Mouse (Mus musculus) cerebellum, adult 11-12 months (tissue): ENCODE measurements around the gene Nkx2-3.

Experiments used
- DNase-seq: peaks from one replicate; pipeline ENCODE4 v3.0.0; 2022

Gene Nkx2-3

GRCm38 (mm10) chr19:43612051-43612450, at the start of gene Nkx2-3:
Gene Nkx2-3, plus strand, starts transcription at chr19:43612325.
- no peak for DNase-seq

GRCm38 (mm10) chr19:43563166-43563565, 49.0 kb upstream of the Nkx2-3 start:
- DNase-seq, result no peak

GRCm38 (mm10) chr19:43568298-43568697, 43.8 kb upstream of the Nkx2-3 start:
- DNase-seq, result no peak

GRCm38 (mm10) chr19:43569133-43569532, 43.0 kb upstream of the Nkx2-3 start:
- no peak for DNase-seq

- DNase-seq, result peak; percentile 29
These were observed 41.0 kb upstream of the Nkx2-3 start for GRCm38 (mm10) chr19:43570831-43571790.

- no peak for DNase-seq
These were observed 32.9 kb upstream of the Nkx2-3 start for GRCm38 (mm10) chr19:43579081-43579796.

- no peak for DNase-seq
These were observed 30.9 kb upstream of the Nkx2-3 start for GRCm38 (mm10) chr19:43581185-43581584.

- DNase-seq, result no peak
These were observed 28.9 kb upstream of the Nkx2-3 start for GRCm38 (mm10) chr19:43583192-43583591.

GRCm38 (mm10) chr19:43583595-43583994, 28.5 kb upstream of the Nkx2-3 start:
- no peak for DNase-seq

- DNase-seq, result no peak
These were observed 27.3 kb upstream of the Nkx2-3 start for GRCm38 (mm10) chr19:43584788-43585187.

- DNase-seq, result no peak
These were observed 20.1 kb upstream of the Nkx2-3 start for GRCm38 (mm10) chr19:43592026-43592425.

GRCm38 (mm10) chr19:43596981-43597380, 15.1 kb upstream of the Nkx2-3 start:
- no peak for DNase-seq

GRCm38 (mm10) chr19:43598741-43599660, 13.1 kb upstream of the Nkx2-3 start:
- no peak for DNase-seq

GRCm38 (mm10) chr19:43599776-43600544, 12.2 kb upstream of the Nkx2-3 start:
- no peak for DNase-seq

GRCm38 (mm10) chr19:43600545-43601331, 11.4 kb upstream of the Nkx2-3 start:
- no peak for DNase-seq

GRCm38 (mm10) chr19:43601440-43601839, 10.7 kb upstream of the Nkx2-3 start:
- DNase-seq, result no peak

GRCm38 (mm10) chr19:43601996-43602590, 10.0 kb upstream of the Nkx2-3 start:
- DNase-seq, result no peak

GRCm38 (mm10) chr19:43603521-43603920, 8.6 kb upstream of the Nkx2-3 start:
- DNase-seq, result no peak

- no peak for DNase-seq
These were observed 7.5 kb upstream of the Nkx2-3 start for GRCm38 (mm10) chr19:43604492-43605120.
